Mouse (Mus musculus) liver, embryonic 14.5 days (tissue): ENCODE data around the gene Tmc8. TPM values are rescaled to one million over a fixed set of nuclear protein-coding genes. Genes with fewer than 3 reads are reported as not detected.

Experiments used
- ATAC-seq: fragments of 200-750 bp; cut with Nextera tagmentation; 2 replicates; pipeline ENCODE4 v1.8.0; 2017; ENCODE audit warnings: moderate number of reproducible peaks, mild to moderate bottlenecking, moderate library complexity; ENCODE audit not compliant: insufficient read depth
- DNase-seq, 3 experiments: peaks; one replicate each; pipeline ENCODE4 v3.0.0-alpha.2; 2012 to 2013; ENCODE audit warnings: low read depth in 3 of 3, low spot score in 3 of 3
- H3K27ac ChIP-seq: fragments of 300-500 bp; sonication (generic); 2 replicates; pipeline ENCODE4 v1.5.1; 2014; ENCODE audit warnings: moderate library complexity, mild to moderate bottlenecking, control low read depth, inconsistent platforms
- H3K27me3 ChIP-seq: fragments of 300-500 bp; sonication (generic); 2 replicates; pipeline ENCODE4 v1.6.1; 2014; ENCODE audit warnings: mild to moderate bottlenecking, low read length, moderate library complexity; ENCODE audit not compliant: control insufficient read depth, insufficient read depth
- H3K36me3 ChIP-seq: fragments of 300-500 bp; sonication (generic); replicated peaks from 2 replicates; pipeline ENCODE4 v1.6.1; 2014; ENCODE audit warnings: low read depth; ENCODE audit not compliant: control insufficient read depth, insufficient read depth
- H3K4me1 ChIP-seq, 2 experiments: fragments of 200-500 bp in 1 of 2; fragments of 300-500 bp in 1 of 2; sonication (generic) in 1 of 2; replicated peaks; 2 replicates each; pipeline ENCODE4 v1.6.1; 2012 to 2014; ENCODE audit warnings: antibody characterized with exemption in 1 of 2, inconsistent platforms in 1 of 2, low read length in 1 of 2; ENCODE audit not compliant: control insufficient read depth in 2 of 2, insufficient read depth in 2 of 2
- H3K4me2 ChIP-seq: fragments of 300-500 bp; sonication (generic); 2 replicates; pipeline ENCODE4 v1.6.1; 2014; ENCODE audit warnings: low read depth, mild to moderate bottlenecking, control low read depth, moderate library complexity
- H3K4me3 ChIP-seq, 2 experiments: fragments of 200-500 bp in 1 of 2; fragments of 300-500 bp in 1 of 2; sonication (generic) in 1 of 2; 2 replicates each; pipeline ENCODE4 v1.5.1; 2012 to 2014; ENCODE audit warnings: low read depth in 2 of 2, low read length in 2 of 2, mild to moderate bottlenecking in 2 of 2, control low read depth in 1 of 2, inconsistent platforms in 1 of 2, moderate library complexity in 1 of 2; ENCODE audit not compliant: insufficient read depth in 1 of 2
- H3K9ac ChIP-seq: fragments of 300-500 bp; sonication (generic); replicated peaks from 2 replicates; pipeline ENCODE4 v1.6.1; 2014; ENCODE audit warnings: mild to moderate bottlenecking, control low read depth, moderate library complexity
- H3K9me3 ChIP-seq: fragments of 300-500 bp; sonication (generic); 2 replicates; pipeline ENCODE4 v1.6.1; 2016; ENCODE audit warnings: low read length, mixed read lengths; ENCODE audit not compliant: control insufficient read depth
- CTCF ChIP-seq: IDR thresholded peaks from 2 replicates; pipeline ENCODE4 v1.5.1; 2016; ENCODE audit warnings: antibody characterized with exemption, low read depth, control low read depth
- EP300 ChIP-seq: IDR thresholded peaks from 2 replicates; pipeline ENCODE4 v1.6.1; 2016; ENCODE audit warnings: antibody characterized with exemption, low read depth
- WGBS: fragments of 180-500 bp; shearing (Covaris S2); extraction: QIAGEN DNeasy Blood & Tissue Kit; methylation state at CpG from one replicate; pipeline ENCODE4 v1.1.7; 2014; ENCODE audit not compliant: insufficient replicate concordance; 5-methylcytosine and 5-hydroxymethylcytosine counted together
- polyA plus RNA-seq, 2 experiments: library from polyadenylated mRNA; depleted of rRNA in 1 of 2; stranded (reverse) in 1 of 2; unstranded in 1 of 2; fragments of >200 nt; fragmentation: Nextera tagmentation in 1 of 2; extraction: Ambion mirVana in 1 of 2; gene quantifications; 2 replicates each; pipeline versions ENCODE4 v1.2.1 to v1.2.3; 2012 to 2014

Tmc8 gene
- polyA plus RNA-seq (2012; rRNA removed), result 28.1 and 29.8 TPM in 2 replicates
- 9.9 and 13.1 TPM in 2 replicates for polyA plus RNA-seq (2014; fragmentation: Nextera tagmentation; extraction: Ambion mirVana)

DNA sequence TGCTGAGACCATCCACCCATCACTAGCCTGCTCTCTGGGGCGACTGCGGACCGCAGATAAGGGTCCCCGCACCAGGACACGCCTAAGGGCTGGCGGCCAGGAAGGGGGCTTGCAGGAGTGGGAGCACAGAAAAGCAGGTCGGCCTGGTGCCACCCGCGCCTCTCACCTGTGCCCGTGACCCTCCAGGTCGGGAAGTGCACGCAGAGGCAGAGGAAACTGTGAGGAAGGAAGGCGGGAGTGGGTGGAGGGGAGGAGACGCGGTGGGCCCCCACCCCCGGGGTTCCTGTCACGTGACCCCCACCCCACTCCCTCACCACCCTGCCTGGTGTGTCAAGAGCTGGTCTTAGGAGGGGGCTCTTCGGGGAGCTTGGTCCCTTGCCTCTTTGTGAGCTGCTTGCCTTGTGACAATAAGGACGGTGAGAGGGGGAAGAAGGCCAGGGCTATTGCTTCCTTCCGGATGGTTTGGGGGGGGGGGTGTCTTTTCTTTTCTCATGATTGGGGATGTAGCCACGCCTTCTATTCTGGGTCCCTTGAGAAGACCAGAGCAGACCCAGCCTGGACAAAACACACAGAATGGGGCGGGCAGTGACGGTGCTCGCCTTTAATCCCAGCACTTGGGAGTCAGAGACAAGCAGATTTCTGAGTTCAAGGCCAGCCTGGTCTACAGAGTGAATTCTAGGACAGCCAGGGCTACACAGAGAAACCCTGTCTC is at the start of gene Tmc8, which contains the start of gene Tmc6:
Tmc8 (plus strand) TSS at position 84 of the 712 bp plus-strand sequence.
Tmc6 (minus strand) TSS at position 206 of the 712 bp plus-strand sequence.
- H3K4me1 ChIP-seq, result peaks cover 18 to 23% of the 10 kb centered on the region in 2 experiments
- H3K4me3 ChIP-seq, result peak within 1 kb of the TSS; percentile 75 to 81
- WGBS, result 5% methylated on average over 24 of the region's 24 CpGs
- H3K4me2 ChIP-seq, result peak within 1 kb of the TSS; percentile 98
- peak within 1 kb of the TSS; percentile 99 for H3K9ac ChIP-seq
- DNase-seq, result peak; percentile 38 to 64 (median 50)
- ATAC-seq, result peak; percentile 56
- peak within 1 kb of the TSS; percentile 100 for H3K27ac ChIP-seq
- no peak; the same call in none of the 2 replicates for TF ChIP-seq EP300
- TF ChIP-seq CTCF, result no peak
- no peaks in the 10 kb centered on the region for H3K27me3 ChIP-seq
- no peaks in the 10 kb centered on the region for H3K9me3 ChIP-seq
- peaks cover 49% of the 10 kb centered on the region for H3K36me3 ChIP-seq

DNA sequence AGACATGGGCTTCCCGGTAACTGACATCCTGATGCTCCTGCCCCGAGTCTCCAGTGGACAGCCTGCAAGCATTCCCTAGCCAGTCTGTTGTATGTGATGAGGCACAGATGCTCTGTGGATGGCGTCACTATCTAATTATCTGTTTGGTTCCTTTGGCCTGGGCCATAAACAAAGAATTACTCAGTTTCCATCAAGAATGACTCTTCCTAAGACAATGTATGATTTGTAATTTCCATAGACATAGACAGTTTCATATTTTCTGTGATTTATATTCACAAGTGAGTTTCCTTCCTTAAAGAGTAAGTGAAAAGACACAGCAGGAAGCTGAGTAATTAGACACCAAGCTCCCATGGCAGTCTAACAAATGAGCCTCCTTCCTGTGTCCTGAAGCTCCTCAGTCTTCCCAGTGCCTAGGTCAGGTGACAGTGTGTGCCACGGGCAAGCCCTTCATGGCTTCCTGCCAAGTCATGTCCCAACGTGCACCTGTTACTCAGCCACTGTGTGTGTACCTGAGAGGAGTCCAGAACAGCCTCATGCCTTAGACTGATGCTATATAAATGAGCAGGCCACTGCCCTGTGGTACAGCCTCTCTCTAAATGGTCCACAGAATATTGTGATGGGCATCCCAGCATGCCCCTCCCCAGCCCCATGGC is 45.7 kb upstream of the Tmc8 start:
- no peak for DNase-seq

DNA sequence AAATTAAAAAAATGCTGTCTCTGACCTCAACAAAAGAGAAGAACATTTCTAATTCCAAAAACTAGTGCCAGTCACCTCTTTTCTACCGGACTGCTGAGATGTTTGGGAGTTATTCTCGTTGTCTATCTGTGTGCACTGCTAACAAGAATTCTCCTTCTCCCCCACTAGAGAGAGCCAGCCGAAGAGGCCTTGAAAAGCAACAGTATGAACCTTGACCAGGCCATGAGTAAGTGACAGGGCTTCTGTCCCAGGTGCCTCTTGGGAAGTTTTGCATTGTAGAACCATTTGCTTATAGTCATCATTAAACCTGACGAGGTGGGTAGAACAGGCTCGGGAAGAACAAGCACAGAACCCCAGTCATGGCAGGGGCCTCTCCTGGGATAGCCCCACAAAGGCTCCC is 43.8 kb upstream of the Tmc8 start:
- 75% methylated on average over 5 of the region's 5 CpGs for WGBS
- H3K4me3 ChIP-seq, result no peak overlapping the region
- H3K4me1 ChIP-seq, result peaks cover 0 to 1% of the 10 kb centered on the region in 2 experiments; a peak in 2 of 4 replicates
- DNase-seq (no peak), ATAC-seq (no peak)
- H3K9ac ChIP-seq, result no peak overlapping the region
- H3K36me3 ChIP-seq, result peaks cover 9% of the 10 kb centered on the region
- no peak overlapping the region for H3K4me2 ChIP-seq
- H3K27ac ChIP-seq, result no peak overlapping the region
- H3K9me3 ChIP-seq, result no peaks in the 10 kb centered on the region
- no peaks in the 10 kb centered on the region for H3K27me3 ChIP-seq
- TF ChIP-seq EP300 (no peak), CTCF (no peak)

More for the DNA sequence above, 45.7 kb upstream of the Tmc8 start:
- H3K4me1 ChIP-seq, result no peaks in the 10 kb centered on the region
- ATAC-seq, result no peak
- 73% methylated on average over 5 of the region's 5 CpGs for WGBS
- no peak overlapping the region for H3K4me3 ChIP-seq
- no peak for TF ChIP-seq EP300
- no peak for TF ChIP-seq CTCF
- no peak overlapping the region for H3K27ac ChIP-seq
- H3K36me3 ChIP-seq, result peaks cover 2% of the 10 kb centered on the region
- no peaks in the 10 kb centered on the region for H3K9me3 ChIP-seq
- H3K9ac ChIP-seq, result no peak overlapping the region
- H3K27me3 ChIP-seq, result no peaks in the 10 kb centered on the region
- no peak overlapping the region for H3K4me2 ChIP-seq

DNA sequence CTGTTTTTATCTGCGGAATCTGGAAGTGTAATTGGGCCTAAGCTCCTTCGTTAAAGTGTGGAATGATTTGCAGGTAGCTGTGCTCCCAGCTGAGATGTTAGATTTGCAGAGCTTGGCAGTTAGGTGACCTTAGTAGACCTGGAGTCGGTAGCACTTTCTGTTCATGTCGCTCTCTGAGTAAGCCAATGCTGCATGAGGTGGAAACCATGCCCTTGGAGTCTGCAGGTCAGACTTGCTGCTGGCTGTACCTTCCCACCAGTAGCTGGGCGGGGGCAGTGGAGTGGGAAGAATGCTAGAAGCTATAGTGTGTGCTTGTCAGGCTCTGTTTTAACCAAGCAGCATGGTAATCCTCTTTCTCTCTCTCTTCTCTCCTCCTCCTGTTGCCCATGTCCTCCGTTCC is 40.7 kb upstream of the Tmc8 start:
- H3K27ac ChIP-seq, result no peak overlapping the region
- no peaks in the 10 kb centered on the region for H3K9me3 ChIP-seq
- H3K9ac ChIP-seq, result no peak overlapping the region
- H3K4me3 ChIP-seq, result no peak overlapping the region
- H3K36me3 ChIP-seq, result peaks cover 16% of the 10 kb centered on the region
- no peaks in the 10 kb centered on the region for H3K27me3 ChIP-seq
- TF ChIP-seq EP300 (no peak), CTCF (no peak)
- no peak overlapping the region for H3K4me2 ChIP-seq
- no peak for ATAC-seq
- 87% methylated on average over 6 of the region's 6 CpGs for whole genome bisulfite sequencing
- peaks cover 0 to 3% of the 10 kb centered on the region in 2 experiments; a peak in 2 of 4 replicates for H3K4me1 ChIP-seq
- no peak for DNase-seq

DNA sequence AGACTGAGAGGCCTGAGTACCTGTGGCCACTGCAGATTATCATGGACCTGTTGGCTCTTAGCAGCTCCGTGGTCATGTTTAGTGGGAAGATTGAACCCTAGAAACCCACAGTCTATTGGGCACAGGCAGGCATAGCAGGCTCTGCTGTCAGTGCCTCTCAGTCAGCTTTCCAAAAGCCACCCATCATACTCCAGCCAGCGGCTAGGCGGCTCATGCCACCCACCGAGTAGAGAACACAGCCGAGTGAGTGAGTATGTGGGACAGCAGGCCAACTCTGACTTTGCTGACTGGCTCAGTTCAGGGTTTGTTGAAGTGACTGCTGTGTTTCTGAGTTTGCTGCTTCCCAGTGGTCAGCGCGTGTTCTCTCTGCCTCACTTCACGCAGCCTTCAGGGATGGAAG is 39.6 kb upstream of the Tmc8 start:
- ATAC-seq (no peak), DNase-seq (no peak)
- Histone ChIP-seq H3K27me3 (no peaks in the 10 kb centered on the region), H3K4me1 (peaks cover 0 to 3% of the 10 kb centered on the region in 2 experiments; a peak in 2 of 4 replicates), H3K36me3 (peaks cover 19% of the 10 kb centered on the region), H3K9me3 (no peaks in the 10 kb centered on the region), H3K9ac (no peak overlapping the region), H3K4me3 (no peak overlapping the region), H3K4me2 (no peak overlapping the region), H3K27ac (no peak overlapping the region)
- TF ChIP-seq EP300, result no peak
- WGBS, result 84% methylated on average over 8 of the region's 8 CpGs
